Mouse (Mus musculus) left cerebral cortex, postnatal 10 days (tissue): ENCODE measurements around the gene Slc12a6. TPM values are rescaled to one million over a fixed set of nuclear protein-coding genes. Genes with fewer than 3 reads are reported as not detected.

ENCODE experiments used
- DNase-seq, 2 experiments: peaks; one replicate each; pipeline ENCODE4 v3.0.0; 2021 to 2022; ENCODE audit warnings: low spot score in 2 of 2, mixed read lengths in 1 of 2; ENCODE audit errors: extremely low spot score in 1 of 2
- intact Hi-C: fragments of 180-260 bp; cut with DNase I; formaldehyde crosslinking; loops from one replicate; pipeline ENCODE4 v1.15.1; 2025
- total RNA-seq, 2 experiments: library from RNA; stranded (reverse); gene quantifications; 2 replicates each; pipeline ENCODE4 v1.2.3; 2021

Gene Slc12a6
- total RNA-seq, 2 experiments from 2014 or later: 92.8 to 96.6 TPM

GRCm38 (mm10) chr2:112367726-112368673 is 102.4 kb downstream of the Slc12a6 start, which contains the start of gene Emc4:
TSS of gene Emc4 (minus strand) at chr2:112368027.
- peak; percentile 89 to 92 for DNase-seq
- intact Hi-C loops: loop anchor here (5.0 to 10.0 kb wide), 2 partner anchors 47 to 101 kb away; partner anchors contain the start of genes Gm21985 and Slc12a6

GRCm38 (mm10) chr2:112369941-112370340 is 104.3 kb downstream of the Slc12a6 start:
- intact Hi-C loops: loop anchor here (5.0 to 10.0 kb wide), 2 partner anchors 45 to 103 kb away; partner anchors contain the start of genes Gm21985 and Slc12a6
- DNase-seq: no peak

GRCm38 (mm10) chr2:112373141-112373540 is 107.5 kb downstream of the Slc12a6 start:
- DNase-seq: no peak
- intact Hi-C loops: no loop called here

GRCm38 (mm10) chr2:112374610-112375009 is 109.0 kb downstream of the Slc12a6 start:
- DNase-seq: peak in 1 of 2 experiments; percentile 31
- intact Hi-C loops: loop anchor here (5.0 kb wide), 1 partner anchor 78 kb away; the partner anchor contains the start of gene Emc7

- intact Hi-C loops: loop anchor here (2.0 to 5.0 kb wide), 2 partner anchors 73 to 104 kb away; partner anchors contain the start of gene Emc7
Observed at GRCm38 (mm10) chr2:112378973-112379898, 113.6 kb downstream of the Slc12a6 start, which contains the start of gene Katnbl1. TSS of gene Katnbl1 (plus strand) at chr2:112379211.

GRCm38 (mm10) chr2:112380131-112380530 is 114.5 kb downstream of the Slc12a6 start:
- intact Hi-C loops: no loop called here
- no peak for DNase-seq

More at GRCm38 (mm10) chr2:112378973-112379898, 113.6 kb downstream of the Slc12a6 start, which contains the start of gene Katnbl1:
- DNase-seq: peak; percentile 84 to 97

GRCm38 (mm10) chr2:112381219-112381618 is 115.6 kb downstream of the Slc12a6 start:
- no peak for DNase-seq
- intact Hi-C loops: no loop called here

GRCm38 (mm10) chr2:112390843-112391242 is 125.2 kb downstream of the Slc12a6 start:
- intact Hi-C loops: no loop called here
- DNase-seq: no peak

GRCm38 (mm10) chr2:112391346-112392000 is 125.8 kb downstream of the Slc12a6 start:
- no peak for DNase-seq
- intact Hi-C loops: no loop called here

- no peak for DNase-seq
- intact Hi-C loops: no loop called here
Observed at GRCm38 (mm10) chr2:112392689-112393088, 127.1 kb downstream of the Slc12a6 start.

GRCm38 (mm10) chr2:112393958-112394357 is 128.3 kb downstream of the Slc12a6 start:
- intact Hi-C loops: no loop called here
- no peak for DNase-seq

- DNase-seq: no peak
- intact Hi-C loops: no loop called here
Observed at GRCm38 (mm10) chr2:112396649-112397048, 131.0 kb downstream of the Slc12a6 start.

GRCm38 (mm10) chr2:112407030-112407429 is 141.4 kb downstream of the Slc12a6 start:
- DNase-seq: no peak
- intact Hi-C loops: no loop called here

Other genes with a start within 250 kb of the Slc12a6 start
- not detected for gene Olfr1311, start 241.4 kb upstream of the Slc12a6 start, total RNA-seq
- gene Olfr1312, start 215.6 kb upstream of the Slc12a6 start, total RNA-seq: not detected
- gene Olfr1313, start 188.0 kb upstream of the Slc12a6 start, total RNA-seq: not detected
- gene Olfr1314, start 169.0 kb upstream of the Slc12a6 start, total RNA-seq: not detected
- not detected for gene Olfr1315-ps1, start 150.4 kb upstream of the Slc12a6 start, total RNA-seq
- gene Olfr1316, start 130.8 kb upstream of the Slc12a6 start, total RNA-seq: not detected
- not detected for gene Olfr1317, start 125.5 kb upstream of the Slc12a6 start, total RNA-seq
- not detected for gene Olfr1318, start 111.6 kb upstream of the Slc12a6 start, total RNA-seq
- 10 to 100 TPM; 77.4 to 82.7 TPM for gene Lpcat4, start 26.4 kb upstream of the Slc12a6 start, total RNA-seq
- not detected for gene Nutm1, start 6.5 kb upstream of the Slc12a6 start, total RNA-seq
- 10 to 100 TPM; 72.0 to 74.7 TPM for gene Nop10, start 3.9 kb upstream of the Slc12a6 start, total RNA-seq
- 1 to 10 TPM; 1.2 to 3.6 TPM for gene Gm21985, start 489 bp downstream of the Slc12a6 start, total RNA-seq
- gene Emc4, start 102.2 kb downstream of the Slc12a6 start, total RNA-seq: 100 to 1,000 TPM; 165 to 172 TPM
- gene Katnbl1, start 113.4 kb downstream of the Slc12a6 start, total RNA-seq: 10 to 100 TPM; 15.4 to 17.3 TPM
- 10 to 100 TPM; 37.5 to 38.2 TPM for gene Emc7, start 189.2 kb downstream of the Slc12a6 start, total RNA-seq
- 1 to 10 TPM; 1.8 to 3.1 TPM for gene Chrm5, start 214.9 kb downstream of the Slc12a6 start, total RNA-seq
- 10 to 100 TPM in 1 of 2 experiments, 1 to 10 TPM in 1; 9.6 to 11.4 TPM for gene Aven, start 227.1 kb downstream of the Slc12a6 start, total RNA-seq